Mouse (Mus musculus): ENCODE data around the gene Uhrf1.

DNA sequence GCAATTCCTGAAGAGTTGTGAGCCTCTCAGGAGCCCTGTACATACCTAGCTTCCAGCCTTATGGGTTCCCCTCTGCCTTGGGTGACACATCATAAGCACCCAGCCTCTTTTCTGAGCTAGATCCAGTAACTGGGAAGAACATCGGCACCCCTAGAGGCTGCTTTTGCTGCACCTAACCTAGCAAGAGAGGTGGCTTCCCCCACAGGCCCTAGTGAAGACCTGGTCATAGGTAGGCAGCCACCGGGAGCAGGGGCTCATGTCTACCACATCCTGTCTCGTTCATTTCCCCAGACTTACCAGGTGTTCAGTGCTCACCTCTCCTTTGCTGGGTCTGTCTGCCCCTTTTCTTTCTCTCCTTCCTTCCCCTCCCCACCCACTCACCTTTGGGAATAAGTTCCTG, 27.2 kb downstream of the Uhrf1 start:
- no peak for TF ChIP-seq GATA1 (IDR thresholded peaks at IDR 0.05; ENCODE audit: borderline replicate concordance, low read length)
- no peak for TF ChIP-seq FLI1 (IDR thresholded peaks at IDR 0.05; ENCODE audit: low read length)
